Mouse (Mus musculus) midbrain, embryonic 10.5 days (tissue): Measurements from ENCODE around the gene Klhl6. TPM values are rescaled to one million over a fixed set of nuclear protein-coding genes. Genes with fewer than 3 reads are reported as not detected.

Source experiments
- DNase-seq: peaks from one replicate; pipeline ENCODE4 v3.0.0-alpha.2; 2017; ENCODE audit warnings: low spot score
- H3K27ac ChIP-seq: fragments of 300-500 bp; sonication (generic); replicated peaks from 2 replicates; pipeline ENCODE4 v1.5.1; 2016; ENCODE audit warnings: mild to moderate bottlenecking
- H3K27me3 ChIP-seq: fragments of 300-500 bp; sonication (generic); 2 replicates; pipeline ENCODE4 v1.6.1; 2016; ENCODE audit warnings: low read depth, mild to moderate bottlenecking; ENCODE audit not compliant: poor library complexity, severe bottlenecking
- H3K36me3 ChIP-seq: fragments of 300-500 bp; sonication (generic); 2 replicates; pipeline ENCODE4 v1.6.1; 2016; ENCODE audit warnings: mild to moderate bottlenecking, moderate library complexity
- H3K4me1 ChIP-seq: fragments of 300-500 bp; sonication (generic); 2 replicates; pipeline ENCODE4 v1.6.1; 2016
- H3K4me3 ChIP-seq: fragments of 300-500 bp; sonication (generic); 2 replicates; pipeline ENCODE4 v1.5.1; 2016; ENCODE audit warnings: mild to moderate bottlenecking, moderate library complexity
- H3K9me3 ChIP-seq: fragments of 300-500 bp; sonication (generic); replicated peaks from 2 replicates; pipeline ENCODE4 v1.6.1; 2016; ENCODE audit warnings: mild to moderate bottlenecking
- WGBS: fragments of 180-500 bp; shearing (Covaris S2); methylation state at CpG from one replicate; pipeline ENCODE4 v1.1.7; 2016; 5-methylcytosine and 5-hydroxymethylcytosine counted together
- polyA plus RNA-seq: library from polyadenylated mRNA; unstranded; fragments of >200 nt; fragmentation: Nextera tagmentation; extraction: Ambion mirVana; gene quantifications from 2 replicates; pipeline ENCODE4 v1.2.1, GENCODE M21; 2016

Gene Klhl6
- polyA plus RNA-seq, 1 experiment from 2014 or later, result 10.3 TPM

GRCm38 (mm10) chr16:19904734-19905479 lies 77.9 kb downstream of the Klhl6 start:
- Histone ChIP-seq H3K4me3 (no peak overlapping the region), H3K36me3 (no peaks in the 10 kb centered on the region), H3K9me3 (no peaks in the 10 kb centered on the region), H3K27ac (no peak overlapping the region), H3K4me1 (no peaks in the 10 kb centered on the region), H3K27me3 (no peaks in the 10 kb centered on the region)
- 62% methylated on average over 2 of the region's 2 CpGs for WGBS
- DNase-seq, result no peak

GRCm38 (mm10) chr16:19903792-19904191 lies 79.0 kb downstream of the Klhl6 start:
- H3K4me1 ChIP-seq, result no peaks in the 10 kb centered on the region
- DNase-seq, result no peak
- H3K27ac ChIP-seq, result no peak overlapping the region

More at GRCm38 (mm10) chr16:19903792-19904191, 79.0 kb downstream of the Klhl6 start:
- WGBS, result 88% methylated on average over 1 of the region's 1 CpGs
- H3K9me3 ChIP-seq, result no peaks in the 10 kb centered on the region
- H3K36me3 ChIP-seq, result no peaks in the 10 kb centered on the region
- H3K27me3 ChIP-seq, result no peaks in the 10 kb centered on the region
- H3K4me3 ChIP-seq, result no peak overlapping the region

Other genes with a start within 250 kb of the Klhl6 start
- 43.2 and 43.4 TPM in 2 replicates for gene B3gnt5, start 222.8 kb downstream of the Klhl6 start, polyA plus RNA-seq
- gene Klhl24, start 114.5 kb upstream of the Klhl6 start, polyA plus RNA-seq, result 20.6 and 34.6 TPM in 2 replicates
- gene Yeats2, start 158.0 kb upstream of the Klhl6 start, polyA plus RNA-seq, result 35.2 and 38.5 TPM in 2 replicates